Mouse (Mus musculus) thymus, adult 2 months (tissue): ENCODE results near the gene Cspg4. TPM values are rescaled to one million over a fixed set of nuclear protein-coding genes. Genes with fewer than 3 reads are reported as not detected.
"Not testable (repeated sequence)": the region's sequence is repeated elsewhere in the genome, so short reads cannot be mapped to it uniquely, and the experiment has no call there.

Experiments
- DNase-seq: peaks from one replicate; pipeline ENCODE4 v3.0.0; 2021
- H3K27ac ChIP-seq: fragments of 200-500 bp; 2 replicates; pipeline ENCODE4 v1.5.1; 2012; ENCODE audit warnings: low read length, control low read depth; ENCODE audit not compliant: control insufficient read depth, insufficient read depth
- H3K27me3 ChIP-seq: fragments of 200-500 bp; 2 replicates; pipeline ENCODE4 v1.6.1; 2012; ENCODE audit warnings: mild to moderate bottlenecking, low read length, moderate library complexity, mixed read lengths; ENCODE audit not compliant: control insufficient read depth, insufficient read depth
- H3K36me3 ChIP-seq: fragments of 200-500 bp; 2 replicates; pipeline ENCODE4 v1.6.1; 2012; ENCODE audit warnings: mild to moderate bottlenecking, low read length, moderate library complexity; ENCODE audit not compliant: control insufficient read depth, insufficient read depth
- H3K4me1 ChIP-seq: fragments of 200-500 bp; replicated peaks from 2 replicates; pipeline ENCODE4 v1.6.1; 2012; ENCODE audit warnings: low read length; ENCODE audit not compliant: control insufficient read depth, insufficient read depth
- H3K4me3 ChIP-seq: fragments of 200-500 bp; 2 replicates; pipeline ENCODE4 v1.5.1; 2012; ENCODE audit warnings: mild to moderate bottlenecking, low read length, control low read depth, moderate library complexity; ENCODE audit not compliant: control insufficient read depth, insufficient read depth
- CTCF ChIP-seq: fragments of 200-500 bp; IDR thresholded peaks from 2 replicates; pipeline ENCODE4 v1.5.1; 2012; ENCODE audit warnings: mild to moderate bottlenecking, control low read depth, low read length, moderate library complexity, borderline replicate concordance; ENCODE audit not compliant: control insufficient read depth, poor library complexity, insufficient read depth; ENCODE audit errors: extremely low read depth
- POLR2A ChIP-seq: fragments of 200-500 bp; IDR thresholded peaks from 2 replicates; pipeline ENCODE4 v1.6.1; 2012; ENCODE audit warnings: mild to moderate bottlenecking, low read length, control low read depth, moderate library complexity; ENCODE audit not compliant: control insufficient read depth, poor library complexity, insufficient read depth; ENCODE audit errors: extremely low read depth
- WGBS: fragments of 180-500 bp; shearing (Covaris S2); methylation state at CpG from one replicate; pipeline ENCODE4 v1.1.7; 2018; 5-methylcytosine and 5-hydroxymethylcytosine counted together
- polyA plus RNA-seq: library from polyadenylated mRNA; depleted of rRNA; stranded (reverse); fragments of >200 nt; gene quantifications from 2 replicates; pipeline ENCODE4 v1.2.3, GENCODE M21; 2012; rRNA removed

The Cspg4 gene
- polyA plus RNA-seq, 1 experiment = 3.5 TPM

GRCm38 (mm10) chr9:56937223-56938160 lies 72.7 kb downstream of the Cspg4 start, which contains the start of gene Imp3:
TSS of gene Imp3 (plus strand) at chr9:56937475.
- no peaks in the 10 kb centered on the region for H3K36me3 ChIP-seq
- no peaks in the 10 kb centered on the region for H3K27me3 ChIP-seq
- peaks cover 5% of the 10 kb centered on the region for H3K4me1 ChIP-seq
- WGBS = under 1% methylated on average over 73 of the region's 73 CpGs
- peak within 1 kb of the TSS; percentile 84 for H3K4me3 ChIP-seq
- TF ChIP-seq CTCF = no peak
- peak; percentile 79; the same call in 1 of the 2 replicates for TF ChIP-seq POLR2A
- DNase-seq = peak; percentile 89
- H3K27ac ChIP-seq = peak within 1 kb of the TSS; percentile 65

- no peaks in the 10 kb centered on the region for H3K27me3 ChIP-seq
- no peaks in the 10 kb centered on the region for H3K36me3 ChIP-seq
- DNase-seq = no peak
- TF ChIP-seq CTCF = no peak
- peaks cover 5% of the 10 kb centered on the region for H3K4me1 ChIP-seq
- WGBS = under 1% methylated on average over 7 of the region's 7 CpGs
- no peak overlapping the region for H3K27ac ChIP-seq
- H3K4me3 ChIP-seq = 0 out of 2 replicates have a peak overlapping the region, but pooled peaks have one; percentile 22
Observed at GRCm38 (mm10) chr9:56938374-56938773, 73.5 kb downstream of the Cspg4 start.

GRCm38 (mm10) chr9:56947481-56947880 lies 82.6 kb downstream of the Cspg4 start:
- peak; percentile 56 for DNase-seq
- not testable (repeated sequence) for H3K36me3 ChIP-seq

GRCm38 (mm10) chr9:56948699-56949098 lies 83.9 kb downstream of the Cspg4 start:
- not testable (repeated sequence) for DNase-seq, H3K36me3 ChIP-seq, H3K27me3 ChIP-seq, H3K4me1 ChIP-seq, H3K4me3 ChIP-seq, H3K27ac ChIP-seq
- WGBS = 83% methylated on average over 5 of the region's 5 CpGs

More at GRCm38 (mm10) chr9:56947481-56947880, 82.6 kb downstream of the Cspg4 start:
- not testable (repeated sequence) for H3K4me3 ChIP-seq, H3K27ac ChIP-seq, H3K4me1 ChIP-seq, H3K27me3 ChIP-seq
- 31% methylated on average over 3 of the region's 3 CpGs for WGBS

Other genes with a start within 250 kb of the Cspg4 start
- 5.2 and 5.3 TPM in 2 replicates for gene Lingo1, start 68.6 kb upstream of the Cspg4 start, polyA plus RNA-seq
- 2.2 TPM in 2 replicates for gene Odf3l1, start 354 bp upstream of the Cspg4 start, polyA plus RNA-seq
- gene Snx33, start 63.3 kb downstream of the Cspg4 start, polyA plus RNA-seq = 15.0 and 15.6 TPM in 2 replicates
- gene Imp3, start 72.4 kb downstream of the Cspg4 start, polyA plus RNA-seq = 315 and 327 TPM in 2 replicates
- 6.1 and 6.3 TPM in 2 replicates for gene Snupn, start 85.8 kb downstream of the Cspg4 start, polyA plus RNA-seq
- 15.0 and 20.5 TPM in 2 replicates for gene Ptpn9, start 129.9 kb downstream of the Cspg4 start, polyA plus RNA-seq
- gene Sin3a, start 207.0 kb downstream of the Cspg4 start, polyA plus RNA-seq = 237 and 282 TPM in 2 replicates